Mouse (Mus musculus) central nervous system, embryonic 11.5 days (tissue): ENCODE data around the gene Ltbr. TPM values are rescaled to one million over a fixed set of nuclear protein-coding genes. Genes with fewer than 3 reads are reported as not detected.

Source experiments
- polyA plus RNA-seq: library from polyadenylated mRNA; depleted of rRNA; stranded (reverse); fragments of >200 nt; gene quantifications from 2 replicates; pipeline ENCODE4 v1.2.3, GENCODE M21; 2012; rRNA removed

The Ltbr gene
- 15.1 and 22.4 TPM in 2 replicates for polyA plus RNA-seq

DNA sequence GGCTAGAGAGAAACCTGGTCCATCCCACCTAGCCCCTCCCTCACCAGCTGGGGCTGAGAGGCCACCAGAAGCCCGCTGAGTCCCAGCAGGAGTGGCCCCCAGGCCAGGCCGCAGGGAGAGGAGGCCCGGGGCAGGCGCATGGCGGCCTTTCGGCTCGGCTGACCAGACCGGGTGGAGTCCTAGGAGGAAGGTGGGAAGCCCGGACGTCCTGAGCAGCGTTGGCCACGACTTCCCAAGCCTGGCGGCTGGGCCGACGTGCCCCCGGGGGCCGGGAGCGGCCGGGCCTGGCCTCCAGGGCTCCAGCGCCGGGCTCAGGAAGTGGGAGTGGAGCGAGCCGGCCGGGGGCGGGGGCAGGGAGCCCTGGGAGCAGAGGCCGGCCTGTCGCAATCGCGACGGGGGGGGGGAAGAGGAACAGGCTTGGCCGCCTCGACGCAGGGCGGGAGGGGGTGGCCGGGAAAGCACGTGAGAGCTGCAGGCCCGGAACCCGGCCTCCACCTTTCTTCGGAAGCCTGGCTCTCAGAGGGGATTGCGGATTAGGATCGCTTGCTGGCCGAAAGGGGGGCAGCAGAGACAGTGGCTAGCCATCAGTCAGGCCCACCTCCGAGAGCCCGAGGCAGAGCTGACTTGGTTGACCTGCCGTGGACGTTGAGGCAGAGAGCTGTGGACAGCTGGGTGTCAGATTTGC is at the start of gene Ltbr:
Gene Ltbr (minus strand): TSS at position 340 of the 685 bp plus-strand sequence.

DNA sequence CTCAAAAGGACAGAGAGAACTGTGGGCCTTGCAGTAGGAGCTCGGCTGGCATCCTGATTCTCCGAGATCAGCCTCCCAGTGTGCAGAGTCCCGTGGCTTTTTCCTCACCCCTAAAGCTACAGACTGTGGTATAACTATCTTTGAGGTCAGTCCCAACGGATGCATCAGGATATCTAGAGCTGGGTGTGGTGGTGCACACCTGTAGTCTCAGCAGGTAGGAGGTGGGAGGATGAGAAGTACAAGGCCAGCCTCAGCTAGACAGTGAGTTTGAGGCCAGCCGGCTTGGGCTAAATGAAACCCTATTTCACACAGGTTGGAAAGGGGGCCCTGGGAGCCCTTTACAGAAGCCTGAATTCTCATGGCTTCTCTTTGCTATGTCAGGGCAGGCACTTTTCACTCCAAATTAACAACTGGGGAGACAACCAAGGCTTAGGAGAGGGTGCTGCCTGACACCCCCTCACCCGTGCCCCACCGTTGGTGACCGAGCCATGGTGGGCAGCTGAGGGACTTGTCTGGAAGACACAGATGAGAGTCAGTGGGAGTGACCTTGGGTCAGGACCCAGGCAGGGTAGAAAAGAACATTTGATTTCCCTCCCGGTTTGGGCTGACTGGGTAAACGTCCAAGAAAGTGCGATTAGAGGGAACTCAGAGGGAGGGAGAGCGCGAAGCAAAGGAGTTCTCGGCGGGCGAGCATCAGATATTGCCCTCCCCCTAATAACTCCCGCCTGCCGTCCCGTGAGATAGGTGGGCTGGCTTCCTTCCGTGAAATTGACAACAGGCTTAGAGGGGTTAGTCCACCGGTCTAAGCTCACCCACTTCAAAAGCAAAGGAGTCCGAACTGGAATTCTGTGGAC is 35.3 kb upstream of the Ltbr start, which contains the start of gene Tnfrsf1a:
Gene Tnfrsf1a (plus strand): TSS at position 642 of the 854 bp plus-strand sequence.

DNA sequence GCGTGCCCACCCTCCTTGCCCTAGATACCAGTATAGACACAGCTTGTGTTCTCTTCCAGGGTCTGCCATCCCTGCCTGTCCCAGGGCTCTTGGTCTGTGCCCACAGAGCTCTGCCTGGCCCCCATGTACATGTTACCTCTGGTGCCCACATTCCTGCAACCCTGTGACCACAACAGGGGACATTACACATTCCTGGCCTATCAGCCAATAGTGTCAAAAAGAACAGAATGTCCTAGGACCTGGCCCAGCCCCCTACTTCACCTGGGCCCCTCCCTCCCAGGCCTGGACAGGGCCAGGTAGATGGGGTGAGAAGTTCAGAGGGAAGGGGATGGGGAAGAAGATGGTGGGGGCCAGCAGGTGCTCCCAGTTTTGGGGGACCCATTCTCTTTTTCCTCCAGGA is 6.6 kb upstream of the Ltbr start, which contains the start of gene Scnn1a:
Gene Scnn1a (plus strand): TSS at position 337 of the 400 bp plus-strand sequence.

DNA sequence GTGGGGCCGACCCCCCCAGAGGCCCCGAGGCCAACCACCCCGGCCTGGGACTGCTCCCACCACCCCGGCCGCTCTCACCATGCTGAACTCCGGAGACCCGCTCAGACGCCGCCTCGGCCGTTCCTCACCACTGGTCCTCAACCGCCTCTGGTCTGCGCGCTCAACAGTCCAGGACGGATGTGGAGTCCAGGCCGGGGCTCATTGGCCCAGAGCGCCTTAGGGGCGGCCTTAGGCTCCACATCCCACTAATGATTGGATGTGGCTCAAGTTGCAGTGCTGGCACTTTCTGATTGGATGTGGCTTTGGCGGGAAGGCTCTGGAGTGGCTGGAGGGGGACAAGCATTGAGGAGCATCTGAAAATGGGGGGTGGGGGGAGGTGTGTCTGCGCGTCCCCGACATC is 27.8 kb downstream of the Ltbr start, which contains the start of gene Tuba3a:
Gene Tuba3a (minus strand): TSS at position 153 of the 400 bp plus-strand sequence.

Other genes starting within 250 kb of the Ltbr start
- gene Lpar5, start 246.0 kb downstream of the Ltbr start, polyA plus RNA-seq = 0.22 and 0.24 TPM in 2 replicates
- 164 and 215 TPM in 2 replicates for gene Chd4, start 217.9 kb downstream of the Ltbr start, polyA plus RNA-seq
- 45.9 and 58.2 TPM in 2 replicates for gene Nop2, start 182.0 kb downstream of the Ltbr start, polyA plus RNA-seq
- gene Iffo1, start 168.6 kb downstream of the Ltbr start, polyA plus RNA-seq = 26.0 and 30.3 TPM in 2 replicates
- gene Gapdh, start 147.4 kb downstream of the Ltbr start, polyA plus RNA-seq = 3,932 and 4,365 TPM in 2 replicates
- gene Ncapd2, start 122.2 kb downstream of the Ltbr start, polyA plus RNA-seq = 349 and 495 TPM in 2 replicates
- 84.9 and 134 TPM in 2 replicates for gene Mrpl51, start 122.1 kb downstream of the Ltbr start, polyA plus RNA-seq
- 10.6 and 11.9 TPM in 2 replicates for gene Vamp1, start 98.3 kb downstream of the Ltbr start, polyA plus RNA-seq
- gene Tapbpl, start 82.0 kb downstream of the Ltbr start, polyA plus RNA-seq = 1.1 and 1.3 TPM in 2 replicates
- 0.18 and 0.21 TPM in 2 replicates for gene Cd27, start 76.9 kb downstream of the Ltbr start, polyA plus RNA-seq
- gene Tuba3a, start 27.8 kb downstream of the Ltbr start, polyA plus RNA-seq = 0.06 and 0.26 TPM in 2 replicates
- gene Scnn1a, start 6.8 kb upstream of the Ltbr start, polyA plus RNA-seq = 0.61 and 1.2 TPM in 2 replicates
- 20.2 and 32.1 TPM in 2 replicates for gene Tnfrsf1a, start 35.5 kb upstream of the Ltbr start, polyA plus RNA-seq
- gene Plekhg6, start 66.9 kb upstream of the Ltbr start, polyA plus RNA-seq = 0.12 and 0.14 TPM in 2 replicates
- 21.6 and 30.2 TPM in 2 replicates for gene Cd9, start 180.9 kb upstream of the Ltbr start, polyA plus RNA-seq
- gene Vwf, start 232.9 kb upstream of the Ltbr start, polyA plus RNA-seq = 14.5 and 17.4 TPM in 2 replicates